Mouse (Mus musculus) R1 (cell line): Measurements from ENCODE around the gene Ttc22.

Source experiments
- DNase-seq: peaks from one replicate; pipeline ENCODE4 v3.0.0-alpha.2; 2018; ENCODE audit warnings: low read depth, low spot score

Gene Ttc22

GRCm38 (mm10) chr4:106615637-106616036 lies 6.6 kb upstream of the Ttc22 start:
- peak; percentile 88 for DNase-seq

- peak; percentile 77 for DNase-seq
Measured at GRCm38 (mm10) chr4:106617056-106617455, 5.2 kb upstream of the Ttc22 start, which contains the start of gene Lexm. Gene Lexm, minus strand, starts transcription at chr4:106617241.

- DNase-seq, result no peak
Measured at GRCm38 (mm10) chr4:106618898-106619297, 3.3 kb upstream of the Ttc22 start.

GRCm38 (mm10) chr4:106621428-106621827 lies 804 bp upstream of the Ttc22 start:
- no peak for DNase-seq

- DNase-seq, result no peak
Measured at GRCm38 (mm10) chr4:106622712-106623111, 480 bp downstream of the Ttc22 start.

GRCm38 (mm10) chr4:106624271-106624670 lies 2.0 kb downstream of the Ttc22 start:
- no peak for DNase-seq

GRCm38 (mm10) chr4:106627809-106628208 lies 5.6 kb downstream of the Ttc22 start:
- no peak for DNase-seq

- peak; percentile 27 for DNase-seq
Measured at GRCm38 (mm10) chr4:106628650-106629360, 6.6 kb downstream of the Ttc22 start.

- DNase-seq, result peak; percentile 32
Measured at GRCm38 (mm10) chr4:106629374-106629773, 7.1 kb downstream of the Ttc22 start.

GRCm38 (mm10) chr4:106630333-106631220 lies 8.3 kb downstream of the Ttc22 start:
- DNase-seq, result peak; percentile 64

GRCm38 (mm10) chr4:106632313-106632712 lies 10.1 kb downstream of the Ttc22 start:
- DNase-seq, result no peak

- no peak for DNase-seq
Measured at GRCm38 (mm10) chr4:106633281-106634085, 11.3 kb downstream of the Ttc22 start.

GRCm38 (mm10) chr4:106634086-106634479 lies 11.9 kb downstream of the Ttc22 start:
- DNase-seq, result no peak

GRCm38 (mm10) chr4:106643483-106644217 lies 21.4 kb downstream of the Ttc22 start:
- no peak for DNase-seq

- no peak for DNase-seq
Measured at GRCm38 (mm10) chr4:106644218-106644610, 22.0 kb downstream of the Ttc22 start.

GRCm38 (mm10) chr4:106645797-106646196 lies 23.6 kb downstream of the Ttc22 start:
- DNase-seq, result no peak

- no peak for DNase-seq
Measured at GRCm38 (mm10) chr4:106647137-106647536, 24.9 kb downstream of the Ttc22 start.

GRCm38 (mm10) chr4:106650833-106651527 lies 28.7 kb downstream of the Ttc22 start, which contains the start of gene Pars2:
Gene Pars2, plus strand, starts transcription at chr4:106651069.
- DNase-seq, result peak; percentile 99

- no peak for DNase-seq
Measured at GRCm38 (mm10) chr4:106652546-106652945, 30.3 kb downstream of the Ttc22 start.

GRCm38 (mm10) chr4:106653051-106653450 lies 30.8 kb downstream of the Ttc22 start:
- peak; percentile 31 for DNase-seq
